Mouse (Mus musculus): ENCODE measurements around the gene Phospho1.
A peak's percentile ranks its signal among the peaks of the same experiment; 100 is the strongest.

Phospho1 gene

DNA sequence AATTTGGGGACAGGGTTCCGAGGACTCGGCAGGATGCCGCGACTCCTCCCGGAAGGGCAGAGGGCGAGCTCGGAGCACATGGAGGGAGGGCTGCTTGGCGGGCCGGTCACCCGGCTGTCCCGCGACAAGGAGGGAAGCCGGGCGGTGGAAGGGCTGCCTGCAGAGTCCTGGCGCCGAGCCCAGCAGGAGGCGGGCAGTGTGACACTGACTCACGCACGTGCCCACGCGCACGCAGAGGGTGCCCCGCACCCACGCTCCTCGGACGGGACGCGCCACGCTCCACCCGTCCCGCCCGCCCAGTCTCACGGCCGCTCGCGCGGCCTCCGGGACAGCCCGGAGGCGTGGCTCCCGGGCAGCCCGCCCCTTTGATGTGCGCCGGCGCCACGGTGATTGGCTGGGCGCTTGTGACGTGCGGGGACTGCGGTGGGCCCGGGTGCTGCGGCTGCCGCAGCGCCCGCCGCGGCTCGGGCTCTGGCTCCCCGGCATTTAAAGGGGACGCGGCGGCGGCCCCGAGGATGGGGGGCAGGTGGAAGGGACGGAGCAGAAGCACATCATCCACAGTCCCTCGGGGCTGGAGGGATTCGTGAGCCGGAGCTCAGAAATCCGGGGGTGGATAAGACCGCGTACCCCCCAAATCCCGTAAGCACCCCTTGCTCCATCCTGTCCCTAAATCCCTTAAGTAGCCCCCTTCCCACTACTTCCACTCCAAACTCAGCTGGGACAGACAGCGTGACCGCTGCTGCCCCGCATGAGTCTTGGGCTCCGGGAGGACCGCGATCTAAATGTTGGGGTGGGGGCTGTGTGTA, at the start of gene Phospho1:
TSS of gene Phospho1 (plus strand) at position 429 of the 806 bp plus-strand sequence.
- DNase-seq (ENCODE audit: low spot score in 2 of 2): peak; percentile 85 to 88

DNA sequence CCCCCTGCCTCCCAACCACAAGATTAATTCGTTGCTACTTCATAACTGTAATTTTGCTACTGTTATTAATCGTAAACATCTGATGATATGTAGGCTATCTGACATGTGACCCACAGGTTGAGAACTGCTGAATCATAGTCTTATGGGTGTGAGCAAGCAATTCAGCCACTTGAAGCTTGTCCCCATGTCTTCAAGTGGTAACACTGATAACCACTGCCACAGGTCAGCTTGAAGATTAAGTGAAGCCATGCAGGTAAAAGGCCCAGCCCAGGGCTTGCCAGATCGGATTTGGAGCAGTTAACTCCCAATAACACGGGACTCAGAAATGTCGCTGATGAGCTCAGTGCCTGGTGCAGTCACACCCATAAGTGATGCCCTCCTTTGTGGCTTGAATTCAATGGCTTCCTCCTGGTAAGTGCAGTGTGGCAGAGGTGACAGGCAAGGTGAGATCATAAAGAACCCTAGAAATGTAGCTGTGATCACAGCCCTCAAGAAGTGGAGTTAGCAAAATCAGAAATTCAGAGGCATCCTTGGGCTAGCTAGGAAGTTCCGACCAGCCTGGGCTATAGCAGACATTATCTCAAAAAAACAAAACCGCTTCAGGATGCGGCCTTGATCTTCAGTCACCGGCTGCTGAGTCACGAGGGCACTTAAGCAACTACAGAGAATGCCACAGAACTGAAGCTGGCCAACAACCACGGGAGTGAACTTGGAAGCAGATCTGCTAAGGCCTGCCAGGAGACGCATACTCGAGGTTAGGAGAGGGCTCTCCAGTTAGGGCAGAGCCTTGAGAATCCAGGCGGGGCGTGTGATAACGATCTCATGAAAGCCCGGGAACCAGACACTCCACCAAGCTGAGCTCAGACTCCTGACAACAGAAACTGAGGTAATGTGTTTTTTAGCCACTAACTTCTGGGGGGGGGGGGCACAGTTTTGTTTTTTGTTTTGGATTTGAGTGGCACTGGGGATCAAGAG, 46.7 kb upstream of the Phospho1 start:
- DNase-seq (ENCODE audit: low spot score in 2 of 2): peak; percentile 29 to 51

DNA sequence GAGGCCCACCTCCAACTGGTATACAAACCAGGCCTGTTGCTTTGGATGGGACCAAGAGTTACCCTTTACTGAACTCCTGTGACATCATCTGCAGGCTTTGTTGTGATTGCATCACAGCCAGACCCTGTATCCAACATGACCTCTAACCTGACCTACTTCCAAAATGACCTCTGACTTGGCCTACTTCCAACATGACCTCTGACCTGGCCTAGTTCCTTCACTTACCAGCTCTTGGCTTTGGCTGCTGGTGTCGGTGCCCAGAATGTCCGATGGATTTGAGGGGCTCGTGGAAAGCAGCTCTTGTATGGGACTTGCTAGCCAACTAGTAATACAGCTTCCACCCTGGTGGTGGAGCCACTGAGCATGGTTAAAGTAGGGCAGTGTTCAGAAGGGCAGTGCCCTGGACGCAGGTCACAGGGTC, 45.5 kb upstream of the Phospho1 start:
- no peak for DNase-seq (ENCODE audit: low spot score in 2 of 2)

DNA sequence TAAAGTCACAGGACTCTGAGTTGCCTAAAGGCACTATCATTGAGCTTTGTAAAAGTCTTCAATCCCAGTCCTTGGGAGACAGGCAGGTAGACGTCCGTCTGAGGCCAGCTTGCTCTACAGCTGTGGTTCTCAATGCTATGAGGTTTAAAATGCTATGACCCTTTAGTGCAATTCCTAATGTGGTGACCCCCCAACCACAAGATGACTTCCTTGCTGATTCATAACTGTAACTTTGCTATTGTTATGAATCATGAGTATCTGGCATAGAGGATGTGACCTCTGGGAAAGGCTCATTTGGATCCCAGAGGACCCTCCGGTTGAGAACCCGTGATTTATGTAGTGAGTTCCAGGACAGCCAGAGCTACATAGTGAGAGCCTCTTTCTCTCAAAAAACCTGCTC, 44.9 kb upstream of the Phospho1 start:
- no peak for DNase-seq (ENCODE audit: low spot score in 2 of 2)

DNA sequence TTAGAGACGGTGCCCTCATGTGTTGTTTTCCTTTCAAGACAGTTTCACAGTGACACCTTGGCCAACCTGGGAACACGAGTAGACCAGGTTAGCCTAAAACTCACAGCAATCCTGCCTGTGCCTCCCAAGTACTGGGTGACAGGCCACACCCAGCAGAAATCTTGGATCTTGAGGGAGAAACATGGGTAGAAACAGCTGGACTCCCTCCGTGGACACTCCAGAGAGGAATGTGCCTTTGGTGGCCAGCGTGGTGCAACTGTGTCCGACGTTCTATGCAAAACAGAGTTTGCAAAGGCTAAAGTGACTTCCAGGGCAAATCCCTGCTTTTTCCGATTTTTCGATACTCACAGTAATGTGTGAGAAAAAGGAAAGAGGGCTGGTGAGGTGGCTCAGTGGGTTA, 43.8 kb upstream of the Phospho1 start:
- DNase-seq (ENCODE audit: low spot score in 2 of 2): no peak

DNA sequence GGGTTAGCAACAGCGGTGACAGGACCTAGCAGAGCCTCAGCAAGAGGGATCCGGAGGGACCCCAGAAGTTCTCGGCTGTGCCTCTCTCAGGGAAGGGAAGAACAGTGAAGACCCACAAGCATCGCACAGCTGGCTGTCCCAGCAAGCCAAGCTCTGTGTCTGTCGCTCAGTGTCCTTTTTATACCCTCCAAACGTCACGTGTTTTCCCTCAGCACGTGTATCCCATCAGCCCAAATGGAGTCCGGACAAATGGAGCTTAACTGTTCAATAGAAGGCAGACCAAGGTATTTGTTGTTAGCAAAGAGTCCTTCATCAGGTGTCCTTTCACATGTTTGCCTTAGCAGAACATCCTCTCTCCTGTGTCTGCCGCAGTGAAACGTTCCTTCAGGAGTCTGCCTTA, 42.7 kb upstream of the Phospho1 start:
- no peak for DNase-seq (ENCODE audit: low spot score in 2 of 2)

DNA sequence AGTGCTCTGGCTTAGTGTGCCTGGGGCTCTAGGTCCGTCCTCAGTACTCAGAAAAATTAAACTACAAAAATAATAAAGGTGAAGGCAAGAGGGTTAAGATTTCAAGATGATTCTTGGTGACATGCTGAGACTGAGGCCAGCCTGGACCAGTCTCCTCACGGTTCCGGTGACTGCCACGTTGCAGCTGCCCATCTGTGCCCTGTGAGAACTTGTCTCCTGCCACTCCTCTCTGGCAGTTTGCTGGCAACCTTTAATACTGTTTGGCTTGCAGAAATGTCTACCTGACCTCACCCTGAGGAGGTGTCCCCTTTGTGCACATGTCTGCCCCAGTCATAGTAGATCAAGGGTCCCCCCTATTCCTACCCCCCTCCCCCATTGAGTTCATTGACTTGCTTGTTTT, 40.8 kb upstream of the Phospho1 start:
- no peak for DNase-seq (ENCODE audit: low spot score in 2 of 2)

DNA sequence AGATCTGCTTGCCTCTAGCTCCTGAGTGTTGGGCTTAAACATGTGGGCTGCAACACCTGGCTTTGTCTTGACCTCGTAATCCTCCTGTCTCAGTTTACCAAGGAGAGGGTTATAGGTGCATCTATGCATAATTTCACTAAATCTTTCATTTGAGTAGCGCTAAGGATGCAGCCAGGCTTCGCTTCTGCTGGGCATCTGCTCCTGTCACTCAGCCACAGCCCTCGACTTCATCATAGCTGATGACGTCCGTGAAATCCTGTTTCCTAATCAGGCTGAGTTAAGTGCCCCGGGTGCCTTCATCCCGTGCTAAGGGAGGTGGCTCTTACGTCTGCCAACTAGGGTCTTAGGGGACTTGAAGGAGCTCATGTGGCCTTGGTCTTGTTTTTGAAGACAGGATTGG, 40.3 kb upstream of the Phospho1 start:
- no peak for DNase-seq (ENCODE audit: low spot score in 2 of 2)

DNA sequence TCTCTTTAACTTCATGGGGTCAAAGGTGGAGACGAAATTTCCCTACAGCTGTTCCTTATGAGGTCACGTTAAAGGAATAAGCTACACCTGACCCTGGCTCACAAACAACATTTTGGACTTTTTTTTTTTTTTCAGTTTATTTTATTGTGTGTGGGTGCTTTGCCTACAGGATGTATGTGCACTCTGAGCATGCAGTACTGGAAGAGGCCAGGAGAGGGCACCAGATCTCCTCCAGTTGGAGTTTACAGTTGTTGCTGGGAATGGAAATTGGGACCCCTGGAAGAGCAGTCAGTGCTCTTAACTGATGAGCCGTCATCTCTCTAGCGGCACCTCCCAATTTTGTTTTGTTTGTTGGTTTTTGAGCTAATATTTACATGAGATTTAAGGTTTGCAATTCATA, 38.6 kb upstream of the Phospho1 start:
- DNase-seq (ENCODE audit: low spot score in 2 of 2): no peak

DNA sequence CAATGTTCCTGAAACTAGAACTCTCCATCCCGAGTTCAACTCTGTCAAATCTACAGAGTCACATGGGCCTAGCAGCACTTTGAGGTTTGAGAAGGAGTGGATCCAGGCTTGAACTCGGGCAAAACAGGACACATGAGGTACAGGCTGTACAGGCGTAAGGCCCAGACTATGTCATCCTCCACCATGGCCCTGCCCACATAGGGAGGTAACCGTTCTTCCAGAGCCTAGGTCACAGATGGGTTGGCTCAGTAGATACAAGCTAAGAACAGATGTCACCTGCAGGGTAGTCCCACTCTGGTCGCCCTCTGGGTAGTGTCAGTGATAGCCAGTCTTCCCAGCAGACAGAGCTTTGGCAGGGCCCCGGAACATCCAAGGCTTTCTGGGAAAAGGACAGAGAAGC, 37.8 kb upstream of the Phospho1 start:
- DNase-seq (ENCODE audit: low spot score in 2 of 2): no peak

DNA sequence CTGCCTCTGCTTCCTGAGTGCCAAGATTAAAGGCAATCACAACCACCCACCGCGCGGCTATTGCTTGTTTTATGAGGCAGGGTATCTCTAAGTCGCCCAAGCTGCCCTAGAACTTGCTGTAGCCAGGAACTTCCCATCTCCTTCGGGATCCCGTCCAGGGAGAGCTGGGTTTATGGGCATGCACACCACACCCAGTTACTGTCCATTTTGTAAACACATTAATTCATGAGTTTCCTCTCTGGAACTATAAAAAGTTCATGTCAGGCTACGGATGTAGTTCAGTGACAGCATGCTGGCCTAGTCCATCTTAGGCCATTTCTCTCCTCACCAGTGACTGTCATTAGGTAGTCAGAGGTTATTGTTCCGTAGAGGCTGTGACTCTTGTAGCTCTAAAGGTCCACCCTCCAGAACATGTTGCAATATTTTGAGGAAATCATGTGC, 34.8 kb upstream of the Phospho1 start:
- DNase-seq (ENCODE audit: low spot score in 2 of 2): no peak

DNA sequence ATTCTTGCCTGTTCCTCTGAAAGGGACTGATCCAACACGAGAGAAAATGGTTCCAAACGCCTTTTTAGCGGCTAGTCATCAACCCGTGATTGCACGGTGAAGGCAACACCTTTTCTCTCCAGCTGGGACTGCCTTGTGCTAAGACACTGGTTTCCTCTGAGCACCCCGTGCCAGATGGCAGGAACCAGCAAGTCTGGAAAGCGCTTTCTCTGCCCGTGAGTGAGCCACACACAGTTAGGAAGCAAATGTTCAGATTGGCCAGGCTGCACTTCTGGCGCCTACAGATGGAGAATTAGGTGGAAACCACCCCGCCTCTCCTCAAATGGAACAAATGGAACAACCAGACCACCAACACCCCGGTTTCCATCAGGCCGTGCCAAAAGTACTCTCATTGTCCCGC, 32.5 kb upstream of the Phospho1 start:
- no peak for DNase-seq (ENCODE audit: low spot score in 2 of 2)

DNA sequence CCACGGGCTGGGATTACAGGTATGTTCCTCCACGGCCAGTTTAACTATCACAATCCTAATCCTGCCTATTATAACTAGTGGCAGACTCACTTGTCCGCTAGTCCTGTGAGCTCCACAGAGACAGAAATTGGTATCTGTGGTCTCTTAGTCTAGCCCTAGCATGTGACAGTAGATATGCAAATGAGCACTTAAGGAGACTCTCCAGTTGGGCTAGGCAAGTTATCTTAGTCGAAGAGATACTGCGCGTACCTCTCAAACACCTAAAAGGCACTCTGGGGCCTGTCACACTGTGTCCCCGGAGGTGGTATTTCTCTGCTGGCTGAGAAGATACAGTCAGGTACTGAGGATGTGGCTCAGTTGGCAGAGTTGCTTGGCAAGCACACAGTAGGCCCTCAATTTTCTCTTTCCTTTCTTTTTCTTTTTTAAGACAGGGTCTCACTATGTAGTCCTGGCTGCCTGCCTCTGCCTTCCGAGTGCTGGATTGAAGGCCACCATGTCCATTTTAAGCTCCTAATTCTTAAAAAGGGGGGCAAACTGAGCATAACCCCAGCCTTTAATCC, 31.3 kb upstream of the Phospho1 start:
- peak; percentile 5 to 28 for DNase-seq (ENCODE audit: low spot score in 2 of 2)

DNA sequence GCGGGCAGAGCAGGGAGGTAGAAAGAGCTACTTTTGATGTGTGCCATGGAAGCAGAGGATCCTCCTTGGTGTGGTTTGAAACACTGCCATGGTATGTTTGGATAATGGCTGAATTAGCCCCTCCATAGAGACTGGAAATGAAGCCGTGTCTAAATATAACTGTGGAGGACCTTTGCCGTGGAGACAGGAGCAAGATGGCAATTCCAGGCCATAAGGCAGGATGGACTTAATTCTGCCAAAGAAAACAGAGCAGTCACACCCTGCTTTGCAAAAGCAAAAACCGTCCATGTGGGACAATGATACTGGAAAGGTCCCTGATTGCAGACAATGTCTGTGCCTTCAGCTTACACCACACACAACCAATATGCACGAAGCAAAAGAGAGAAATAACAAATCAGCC, 30.1 kb upstream of the Phospho1 start:
- DNase-seq (ENCODE audit: low spot score in 2 of 2): no peak

DNA sequence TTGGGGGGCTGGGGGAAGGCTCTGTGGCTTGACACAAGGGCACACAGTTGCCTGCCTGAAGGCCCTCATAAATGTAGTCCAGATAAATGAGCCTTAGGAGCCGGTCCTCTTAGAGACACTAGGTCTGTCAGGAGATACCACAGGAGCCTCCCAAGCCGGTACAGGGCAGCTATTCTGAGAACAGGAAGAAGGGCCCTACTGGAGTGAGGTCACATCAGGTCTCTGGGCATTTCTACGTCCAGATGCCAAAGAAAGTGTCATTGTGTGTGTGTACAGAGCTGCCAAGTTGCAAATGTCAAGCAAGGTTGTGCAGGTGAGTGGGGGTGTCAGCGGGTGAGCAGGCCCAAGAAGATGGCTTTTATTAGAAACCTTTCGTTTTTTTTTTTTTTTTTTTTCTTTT, 28.7 kb upstream of the Phospho1 start:
- DNase-seq (ENCODE audit: low spot score in 2 of 2): no peak

DNA sequence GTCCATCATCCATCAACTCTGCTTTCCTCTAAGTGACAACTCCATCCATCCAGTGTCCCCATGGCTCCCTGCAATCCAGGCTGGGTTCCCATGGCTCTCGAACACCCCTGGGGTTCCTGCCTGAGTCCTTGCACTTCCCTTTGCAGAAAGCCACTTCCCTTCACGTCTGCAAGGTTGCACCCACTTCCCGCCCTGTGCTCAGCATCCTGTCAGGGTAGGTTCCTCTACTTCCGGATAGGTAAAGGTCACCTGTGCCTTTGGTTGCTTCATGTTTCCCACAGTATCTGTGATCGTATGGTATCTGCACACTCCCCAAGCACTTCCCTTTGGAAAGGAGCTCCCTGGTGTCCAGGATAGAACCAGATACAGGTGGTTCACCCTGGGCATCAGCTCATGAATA, 19.3 kb upstream of the Phospho1 start:
- DNase-seq (ENCODE audit: low spot score in 2 of 2): peak; percentile 34 to 48

DNA sequence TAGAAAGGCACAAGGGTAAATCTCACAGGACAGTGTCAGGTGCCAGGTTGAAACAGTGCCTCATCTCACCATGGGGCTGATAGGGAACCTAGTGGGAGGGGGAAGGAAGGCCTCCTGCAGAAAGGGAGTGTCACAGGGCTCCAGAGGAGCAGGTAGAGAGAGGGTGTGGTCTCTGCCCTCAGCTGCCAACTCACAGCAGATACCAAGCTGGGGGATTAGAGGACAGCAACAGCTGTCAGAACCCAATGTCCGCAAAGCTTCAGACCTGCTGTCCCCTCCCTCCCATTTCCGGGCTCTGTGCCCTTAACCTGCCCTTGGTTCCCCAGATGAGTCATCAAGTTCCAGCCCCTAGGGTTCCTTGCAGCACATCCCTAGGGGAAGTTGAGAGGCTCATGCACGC, 18.8 kb upstream of the Phospho1 start:
- peak; percentile 36 to 59 for DNase-seq (ENCODE audit: low spot score in 2 of 2)

DNA sequence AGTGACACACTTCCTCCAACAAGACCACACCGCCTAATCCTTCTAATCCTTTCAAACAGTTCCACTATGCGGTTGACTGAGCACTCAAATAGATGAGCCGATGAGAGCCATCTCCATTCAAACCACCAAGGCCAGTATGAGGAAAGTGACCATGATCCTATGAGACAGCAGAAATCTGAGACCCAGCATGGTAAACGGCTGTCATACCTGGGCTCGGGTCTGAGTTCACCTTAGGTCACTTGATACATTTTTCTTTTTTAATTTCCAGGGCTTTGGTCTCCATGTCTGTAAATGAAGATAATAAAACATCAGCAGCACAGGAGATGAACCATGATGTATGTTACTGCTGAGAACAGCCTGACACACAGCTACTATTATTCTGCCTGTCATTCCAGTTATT, 16.4 kb upstream of the Phospho1 start:
- DNase-seq (ENCODE audit: low spot score in 2 of 2): no peak

DNA sequence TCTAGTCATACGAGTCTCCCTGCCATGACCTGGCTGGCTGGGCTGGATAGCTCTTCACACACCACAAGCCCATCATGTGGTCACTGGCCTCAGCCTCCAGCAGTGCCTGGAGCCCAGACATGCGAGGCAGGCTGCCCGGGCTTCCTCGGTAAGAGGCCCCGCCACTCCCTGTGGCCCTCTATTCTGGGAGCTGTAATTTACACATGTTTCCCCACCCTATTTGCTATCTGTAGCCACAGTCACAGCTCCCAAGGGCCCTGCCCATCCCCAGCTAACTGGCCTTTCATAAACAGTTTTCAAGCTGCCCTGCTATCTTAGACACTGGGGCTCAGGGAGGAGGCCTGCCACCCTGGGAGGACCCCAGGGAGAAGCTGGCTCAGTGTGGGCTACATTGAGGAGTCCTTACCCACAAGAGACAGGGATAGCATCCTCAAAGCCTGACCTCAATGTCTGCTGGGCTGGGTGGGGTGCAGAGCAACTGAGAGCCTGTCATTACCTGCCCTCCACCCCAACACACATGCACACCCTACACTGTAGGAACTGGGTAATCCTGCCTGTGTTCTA, 15.8 kb upstream of the Phospho1 start:
- peak; percentile 61 to 80 for DNase-seq (ENCODE audit: low spot score in 2 of 2)

DNA sequence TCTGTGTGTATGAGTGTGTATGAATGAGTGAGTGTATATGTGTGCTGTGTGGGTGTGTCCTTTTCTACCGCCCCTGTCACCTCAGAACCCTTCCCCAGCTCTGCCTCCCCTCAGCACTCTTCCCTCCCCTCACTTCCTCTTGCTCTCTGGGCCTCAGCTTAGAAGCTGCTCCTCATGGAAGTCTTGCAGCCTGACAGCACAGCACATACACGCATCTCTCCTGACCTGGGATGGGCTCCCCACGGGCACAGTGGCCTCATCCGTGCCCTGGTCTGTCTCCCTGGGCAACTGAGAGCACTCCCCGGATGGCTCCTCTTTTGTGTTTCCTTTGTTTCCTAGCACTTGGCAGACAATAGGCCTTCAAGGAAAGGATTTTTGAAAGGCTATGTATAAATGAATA, 14.7 kb upstream of the Phospho1 start:
- no peak for DNase-seq (ENCODE audit: low spot score in 2 of 2)

DNA sequence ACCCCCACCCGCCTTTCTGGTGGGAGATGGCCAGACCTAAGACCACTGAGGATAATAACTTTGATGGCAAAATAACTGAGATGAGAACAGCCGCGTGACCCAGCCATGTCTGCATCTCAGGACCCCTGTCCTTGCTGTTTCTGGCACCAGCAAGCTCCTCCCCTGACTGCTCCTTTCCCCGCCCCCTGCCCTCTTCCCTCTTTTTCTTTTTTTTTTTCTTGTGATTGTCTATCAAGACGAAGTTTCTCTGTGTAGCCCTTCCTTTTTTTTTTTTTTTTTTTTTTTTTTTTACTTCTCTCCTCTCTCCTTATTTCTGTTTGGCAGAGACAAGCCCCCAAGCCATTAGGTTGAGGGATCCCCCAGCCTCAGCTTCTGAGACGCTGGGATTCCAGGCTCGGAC, 13.5 kb upstream of the Phospho1 start:
- DNase-seq (ENCODE audit: low spot score in 2 of 2): no peak

DNA sequence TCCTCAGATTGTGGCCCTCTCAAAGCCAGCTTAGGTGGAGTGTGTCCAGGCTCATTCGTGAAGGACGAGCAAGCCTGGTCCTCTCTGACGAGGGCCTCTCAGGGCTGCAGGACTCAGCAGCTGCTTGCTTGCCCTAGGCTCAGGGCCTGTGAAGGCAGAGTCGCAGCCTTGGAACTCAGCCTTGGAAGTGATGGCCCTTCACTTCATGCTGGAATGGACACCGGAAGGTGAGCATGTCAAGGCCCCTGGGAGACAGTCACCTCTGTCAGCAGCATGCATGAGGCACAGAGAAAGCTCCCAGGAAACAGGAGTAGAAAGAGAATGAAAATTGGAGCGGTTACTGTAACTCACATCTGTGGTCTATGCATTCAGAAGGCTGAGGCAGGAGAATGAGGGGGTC, 12.6 kb upstream of the Phospho1 start:
- DNase-seq (ENCODE audit: low spot score in 2 of 2): no peak
